Comparison of ENCODE assay signal across 25 mouse cellular contexts in genomic region chr10:68705471-68706036, GRCm38 (mm10). TPM values are rescaled to one million over a fixed set of nuclear protein-coding genes. Genes with fewer than 3 reads are reported as not detected.
DNase-seq lines count a peak whose midpoint lies in the region; ATAC-seq and TF ChIP-seq lines count a peak whose summit lies in the region.
"Had no signal": no experiment of that assay in that cellular context is flagged by ENCODE, and none has a peak within 500 bp of the region (broad histone marks: within the 10 kb centered on the region; RNA-seq: fewer than 3 reads in every experiment).

No protein-coding gene starts in this region.

- H3K27ac ChIP-seq in embryonic fibroblast, embryonic 13.5 days (ENCODE audit: insufficient read depth, low read length), result peak overlapping the region; percentile 85
- no peak overlapping the region for H3K27ac ChIP-seq in cerebellum, adult 2 months (ENCODE audit: insufficient read depth, low read length)
- H3K27ac ChIP-seq: forebrain, embryonic 12.5 days; heart, embryonic 10.5 days; hindbrain, embryonic 10.5 days; hindbrain, embryonic 14.5 days had no signal

- no peaks in the 10 kb centered on the region for H3K27me3 ChIP-seq in Patski
- no peaks in the 10 kb centered on the region for H3K27me3 ChIP-seq in cerebellum, adult 2 months (ENCODE audit: control insufficient read depth, insufficient read depth, low read length)
- H3K27me3 ChIP-seq: embryonic facial prominence, embryonic 15.5 days; forebrain, embryonic 12.5 days; kidney, embryonic 15.5 days had no signal

- in situ Hi-C loops in Patski (cut with MboI; ENCODE audit: low pct_unique_long_range_greater_than_20kb), result no loop called here

- peak; percentile 12 for ATAC-seq in Patski
- ATAC-seq: activated CD4-positive, CD25-positive, alpha-beta regulatory T cell, adult 4 months; forebrain, postnatal 0 days; intestine, embryonic 16.5 days had no signal

- no peak for TF ChIP-seq POLR2A in embryonic fibroblast, embryonic 13.5 days (IDR thresholded peaks at IDR 0.05; ENCODE audit: low read depth, low read length)
- no peak for TF ChIP-seq POLR2A in cerebellum, adult 2 months (IDR thresholded peaks at IDR 0.05; ENCODE audit: borderline replicate concordance, insufficient read depth, low read length)

- 81% methylated on average over 4 of the region's 4 CpGs for WGBS in cerebellum, adult 2 months

- POLR2A ChIA-PET in Patski (lab: Charles Lee), result no interaction called here

- CTCF ChIA-PET in Patski (lab: Charles Lee), result no interaction called here

- peaks cover 8% of the 10 kb centered on the region for H3K4me1 ChIP-seq in embryonic fibroblast, embryonic 13.5 days (ENCODE audit: control insufficient read depth, insufficient read depth, low read length)
- H3K4me1 ChIP-seq in cerebellum, adult 2 months (ENCODE audit: control insufficient read depth, insufficient read depth, low read length), result no peaks in the 10 kb centered on the region
- H3K4me1 ChIP-seq: embryonic facial prominence, embryonic 15.5 days; forebrain, embryonic 12.5 days; heart, embryonic 10.5 days; hindbrain, embryonic 10.5 days; kidney, embryonic 15.5 days had no signal

- no peak overlapping the region for H3K4me3 ChIP-seq in embryonic fibroblast, embryonic 13.5 days (ENCODE audit: insufficient read depth, low read length)
- H3K4me3 ChIP-seq in cerebellum, adult 2 months (replicated peaks; ENCODE audit: insufficient read depth, low read depth, low read length), result no peak overlapping the region
- H3K4me3 ChIP-seq: embryonic facial prominence, embryonic 15.5 days; forebrain, embryonic 12.5 days; heart, embryonic 10.5 days; hindbrain, embryonic 10.5 days; kidney, embryonic 15.5 days had no signal

- TF ChIP-seq CTCF in Patski (IDR thresholded peaks at IDR 0.05), result no peak
- TF ChIP-seq CTCF in embryonic fibroblast, embryonic 13.5 days (IDR thresholded peaks at IDR 0.05; ENCODE audit: borderline replicate concordance, insufficient read depth, low read length), result no peak
- no peak for TF ChIP-seq CTCF in cerebellum, adult 2 months (IDR thresholded peaks at IDR 0.05; ENCODE audit: borderline replicate concordance, insufficient read depth, low read depth, low read length)

- DNase-seq in adrenal gland, adult 2 months, result peak; percentile 24
- DNase-seq in adrenal gland, postnatal 4 days (ENCODE audit: low spot score in 2 of 2), result no peak
- DNase-seq in 3T3-L1 (ENCODE audit: low read depth, low spot score) (peak; percentile 96), Patski (ENCODE audit: low read depth, low spot score) (peak; percentile 27)
- DNase-seq in cerebellum, adult 9-11 months, result no peak
- DNase-seq in cerebellum, adult 2 months, result no peak
- DNase-seq in embryo, embryonic 10 days (ENCODE audit: low spot score), result no peak
- DNase-seq: adrenal gland, postnatal 10 days; cerebellum, adult 11 months; cerebellum, adult 9-10 months; embryo, embryonic 11 days; forebrain, postnatal 0 days; gastrocnemius, postnatal 36 days; heart, adult 18-20 months; heart, postnatal 14 days; kidney, adult 2 months had no signal

RNA-seq across cellular contexts. Expression of gene Tmem26, which starts 17.9 kb away (rescaled TPM):
- total RNA-seq in adrenal gland, adult 2 months (2021), result 1 to 10 TPM; 3.7 to 6.9 TPM
- 2.8 and 3.2 TPM in 2 replicates for polyA plus RNA-seq in adrenal gland, adult 2 months (2012; rRNA removed)
- total RNA-seq in adrenal gland, postnatal 4 days (2021), result 10 to 100 TPM; 15.6 to 17.4 TPM
- polyA plus RNA-seq in Patski (2021), result not detected
- polyA plus RNA-seq in embryonic fibroblast, embryonic 13.5 days (2011; ENCODE audit: insufficient read length, low read depth, missing spikeins), result 4.4 and 24.3 TPM in 2 replicates
- 0.14 and 0.31 TPM in 2 replicates for polyA plus RNA-seq in cerebellum, adult 2 months (2012; rRNA removed)
- polyA plus RNA-seq: activated CD4-positive, CD25-positive, alpha-beta regulatory T cell, adult 4 months had no signal

Comparison
In these comparisons a context has a peak if more than half of its experiments do, and no peak if none do; other contexts are left out.
1. DNase-seq: peak in adrenal gland, adult 2 months (single experiment), 3T3-L1 (single experiment) and Patski (single experiment); none in adrenal gland, postnatal 4 days (0 of 2), cerebellum, adult 9-11 months (single experiment), cerebellum, adult 2 months (0 of 2) and embryo, embryonic 10 days (single experiment).